Mouse (Mus musculus): Measurements from ENCODE around the gene Fbxl17. TPM values are rescaled to one million over a fixed set of nuclear protein-coding genes. Genes with fewer than 3 reads are reported as not detected.

The Fbxl17 gene
- total RNA-seq, 2 experiments from 2014 or later, result 72.5 to 75.7 TPM

- intact Hi-C loops (cut with DNase I), result no loop called here
- no peak for DNase-seq (ENCODE audit: extremely low spot score in 1 of 2, low spot score in 2 of 2)
Observed at GRCm38 (mm10) chr17:63259091-63259490, 240.7 kb downstream of the Fbxl17 start.

- intact Hi-C loops (cut with DNase I), result no loop called here
- no peak for DNase-seq (ENCODE audit: extremely low spot score in 1 of 2, low spot score in 2 of 2)
Observed at GRCm38 (mm10) chr17:63246144-63246619, 253.6 kb downstream of the Fbxl17 start.

- intact Hi-C loops (cut with DNase I), result no loop called here
- DNase-seq (ENCODE audit: extremely low spot score in 1 of 2, low spot score in 2 of 2), result no peak
Observed at GRCm38 (mm10) chr17:63245472-63245871, 254.3 kb downstream of the Fbxl17 start.

- no peak for DNase-seq (ENCODE audit: extremely low spot score in 1 of 2, low spot score in 2 of 2)
- intact Hi-C loops (cut with DNase I), result no loop called here
Observed at GRCm38 (mm10) chr17:63242761-63243160, 257.1 kb downstream of the Fbxl17 start.

- intact Hi-C loops (cut with DNase I), result no loop called here
- DNase-seq (ENCODE audit: extremely low spot score in 1 of 2, low spot score in 2 of 2), result no peak
Observed at GRCm38 (mm10) chr17:63240731-63241106, 259.1 kb downstream of the Fbxl17 start.

- no peak for DNase-seq (ENCODE audit: extremely low spot score in 1 of 2, low spot score in 2 of 2)
- intact Hi-C loops (cut with DNase I), result no loop called here
Observed at GRCm38 (mm10) chr17:63240021-63240730, 259.6 kb downstream of the Fbxl17 start.

- no peak for DNase-seq (ENCODE audit: extremely low spot score in 1 of 2, low spot score in 2 of 2)
- intact Hi-C loops (cut with DNase I), result no loop called here
Observed at GRCm38 (mm10) chr17:63236846-63237245, 263.0 kb downstream of the Fbxl17 start.

- DNase-seq (ENCODE audit: extremely low spot score in 1 of 2, low spot score in 2 of 2), result no peak
- intact Hi-C loops (cut with DNase I), result no loop called here
Observed at GRCm38 (mm10) chr17:63236221-63236620, 263.6 kb downstream of the Fbxl17 start.

GRCm38 (mm10) chr17:63235821-63236220, 264.0 kb downstream of the Fbxl17 start:
- intact Hi-C loops (cut with DNase I), result no loop called here
- no peak for DNase-seq (ENCODE audit: extremely low spot score in 1 of 2, low spot score in 2 of 2)

- DNase-seq (ENCODE audit: extremely low spot score in 1 of 2, low spot score in 2 of 2), result no peak
- intact Hi-C loops (cut with DNase I), result no loop called here
Observed at GRCm38 (mm10) chr17:63229111-63229510, 270.7 kb downstream of the Fbxl17 start.

GRCm38 (mm10) chr17:63226380-63226779, 273.4 kb downstream of the Fbxl17 start:
- no peak for DNase-seq (ENCODE audit: extremely low spot score in 1 of 2, low spot score in 2 of 2)
- intact Hi-C loops (cut with DNase I), result no loop called here

GRCm38 (mm10) chr17:63225959-63226358, 273.9 kb downstream of the Fbxl17 start:
- intact Hi-C loops (cut with DNase I), result no loop called here
- no peak for DNase-seq (ENCODE audit: extremely low spot score in 1 of 2, low spot score in 2 of 2)

- intact Hi-C loops (cut with DNase I), result no loop called here
- DNase-seq (ENCODE audit: extremely low spot score in 1 of 2, low spot score in 2 of 2), result no peak
Observed at GRCm38 (mm10) chr17:63223675-63224074, 276.1 kb downstream of the Fbxl17 start.

- intact Hi-C loops (cut with DNase I), result no loop called here
- DNase-seq (ENCODE audit: extremely low spot score in 1 of 2, low spot score in 2 of 2), result no peak
Observed at GRCm38 (mm10) chr17:63221632-63222031, 278.2 kb downstream of the Fbxl17 start.

- DNase-seq (ENCODE audit: extremely low spot score in 1 of 2, low spot score in 2 of 2), result no peak
- intact Hi-C loops (cut with DNase I), result no loop called here
Observed at GRCm38 (mm10) chr17:63220821-63221220, 279.0 kb downstream of the Fbxl17 start.

- no peak for DNase-seq (ENCODE audit: extremely low spot score in 1 of 2, low spot score in 2 of 2)
- intact Hi-C loops (cut with DNase I), result no loop called here
Observed at GRCm38 (mm10) chr17:63217016-63217415, 282.8 kb downstream of the Fbxl17 start.

GRCm38 (mm10) chr17:63212018-63212417, 287.8 kb downstream of the Fbxl17 start:
- intact Hi-C loops (cut with DNase I), result no loop called here
- DNase-seq (ENCODE audit: extremely low spot score in 1 of 2, low spot score in 2 of 2), result no peak

GRCm38 (mm10) chr17:63209151-63209550, 290.7 kb downstream of the Fbxl17 start:
- DNase-seq (ENCODE audit: extremely low spot score in 1 of 2, low spot score in 2 of 2), result no peak
- intact Hi-C loops (cut with DNase I), result no loop called here

GRCm38 (mm10) chr17:63208346-63208745, 291.5 kb downstream of the Fbxl17 start:
- DNase-seq (ENCODE audit: extremely low spot score in 1 of 2, low spot score in 2 of 2), result no peak
- intact Hi-C loops (cut with DNase I), result no loop called here

- DNase-seq (ENCODE audit: extremely low spot score in 1 of 2, low spot score in 2 of 2), result no peak
- intact Hi-C loops (cut with DNase I), result no loop called here
Observed at GRCm38 (mm10) chr17:63207714-63208113, 292.1 kb downstream of the Fbxl17 start.

- intact Hi-C loops (cut with DNase I), result no loop called here
Observed at GRCm38 (mm10) chr17:63205316-63205715, 294.5 kb downstream of the Fbxl17 start.

More at GRCm38 (mm10) chr17:63205316-63205715, 294.5 kb downstream of the Fbxl17 start:
- no peak for DNase-seq (ENCODE audit: extremely low spot score in 1 of 2, low spot score in 2 of 2)
